Mouse (Mus musculus) embryonic facial prominence, embryonic 14.5 days (tissue): ENCODE measurements around the gene Parp2. TPM values are rescaled to one million over a fixed set of nuclear protein-coding genes. Genes with fewer than 3 reads are reported as not detected.
"Not testable (repeated sequence)": the region's sequence is repeated elsewhere in the genome, so short reads cannot be mapped to it uniquely, and the experiment has no call there.

Experiments used
- ATAC-seq: fragments of 200-750 bp; cut with Nextera tagmentation; 2 replicates; pipeline ENCODE4 v1.8.0; 2017; ENCODE audit warnings: low read depth, moderate number of reproducible peaks, moderate TSS enrichment
- DNase-seq: peaks from one replicate; pipeline ENCODE4 v3.0.0-alpha.2; 2015; ENCODE audit warnings: low spot score
- H3K27ac ChIP-seq: fragments of 300-500 bp; sonication (generic); replicated peaks from 2 replicates; pipeline ENCODE4 v1.5.1; 2014; ENCODE audit warnings: low read depth, mild to moderate bottlenecking, low read length, moderate library complexity
- H3K27me3 ChIP-seq: fragments of 300-500 bp; sonication (generic); replicated peaks from 2 replicates; pipeline ENCODE4 v1.6.1; 2014; ENCODE audit warnings: low read length; ENCODE audit not compliant: control insufficient read depth, insufficient read depth
- H3K36me3 ChIP-seq: fragments of 300-500 bp; sonication (generic); 2 replicates; pipeline ENCODE4 v1.6.1; 2014; ENCODE audit warnings: low read length, mixed read lengths; ENCODE audit not compliant: control insufficient read depth, insufficient read depth
- H3K4me1 ChIP-seq: fragments of 300-500 bp; sonication (generic); 2 replicates; pipeline ENCODE4 v1.6.1; 2014; ENCODE audit warnings: antibody characterized with exemption, low read length; ENCODE audit not compliant: control insufficient read depth, insufficient read depth
- H3K4me2 ChIP-seq: fragments of 300-500 bp; sonication (generic); 2 replicates; pipeline ENCODE4 v1.6.1; 2014; ENCODE audit warnings: low read depth, mild to moderate bottlenecking, low read length, moderate library complexity, mixed read lengths
- H3K4me3 ChIP-seq: fragments of 300-500 bp; sonication (generic); 2 replicates; pipeline ENCODE4 v1.5.1; 2014; ENCODE audit warnings: low read depth, mild to moderate bottlenecking, low read length
- H3K9ac ChIP-seq: fragments of 300-500 bp; sonication (generic); 2 replicates; pipeline ENCODE4 v1.6.1; 2014; ENCODE audit warnings: low read depth, mild to moderate bottlenecking, low read length, moderate library complexity, mixed read lengths
- H3K9me3 ChIP-seq: fragments of 300-500 bp; sonication (generic); 2 replicates; pipeline ENCODE4 v1.6.1; 2016; ENCODE audit warnings: low read length; ENCODE audit not compliant: control insufficient read depth
- WGBS: fragments of 180-500 bp; shearing (Covaris S2); extraction: QIAGEN DNeasy Blood & Tissue Kit; methylation state at CpG from one replicate; pipeline ENCODE4 v1.1.7; 2014; 5-methylcytosine and 5-hydroxymethylcytosine counted together
- polyA plus RNA-seq: library from polyadenylated mRNA; unstranded; fragments of >200 nt; fragmentation: Nextera tagmentation; extraction: Ambion mirVana; gene quantifications from 2 replicates; pipeline ENCODE4 v1.2.1, GENCODE M21; 2014

The Parp2 gene
- polyA plus RNA-seq, 1 experiment from 2014 or later, result 53.3 TPM

- peak overlapping the region; percentile 63 for H3K4me3 ChIP-seq
- H3K4me2 ChIP-seq, result peak overlapping the region; percentile 64
- H3K9me3 ChIP-seq, ATAC-seq, H3K4me1 ChIP-seq, DNase-seq, H3K27me3 ChIP-seq: not testable (repeated sequence)
- WGBS, result 90% methylated on average over 5 of the region's 5 CpGs
- H3K9ac ChIP-seq, result peak overlapping the region; percentile 80; the same call in 1 of the 2 replicates
- H3K27ac ChIP-seq, result 0 out of 2 replicates have a peak overlapping the region, but pooled peaks have one; percentile 94
- peaks cover 15% of the 10 kb centered on the region for H3K36me3 ChIP-seq
These were observed 1.2 kb upstream of the Parp2 start for GRCm38 (mm10) chr14:50806469-50806868.

- Histone ChIP-seq H3K27me3 (no peaks in the 10 kb centered on the region), H3K27ac (no peak overlapping the region), H3K4me2 (no peak overlapping the region), H3K36me3 (peaks cover 74% of the 10 kb centered on the region), H3K4me1 (peaks cover 3% of the 10 kb centered on the region; the same call in 1 of the 2 replicates), H3K9ac (no peak overlapping the region), H3K9me3 (no peaks in the 10 kb centered on the region), H3K4me3 (no peak overlapping the region)
- ATAC-seq (no peak), DNase-seq (no peak)
- WGBS, result 86% methylated on average over 2 of the region's 2 CpGs
These were observed 5.4 kb downstream of the Parp2 start for GRCm38 (mm10) chr14:50813060-50813459.

DNA sequence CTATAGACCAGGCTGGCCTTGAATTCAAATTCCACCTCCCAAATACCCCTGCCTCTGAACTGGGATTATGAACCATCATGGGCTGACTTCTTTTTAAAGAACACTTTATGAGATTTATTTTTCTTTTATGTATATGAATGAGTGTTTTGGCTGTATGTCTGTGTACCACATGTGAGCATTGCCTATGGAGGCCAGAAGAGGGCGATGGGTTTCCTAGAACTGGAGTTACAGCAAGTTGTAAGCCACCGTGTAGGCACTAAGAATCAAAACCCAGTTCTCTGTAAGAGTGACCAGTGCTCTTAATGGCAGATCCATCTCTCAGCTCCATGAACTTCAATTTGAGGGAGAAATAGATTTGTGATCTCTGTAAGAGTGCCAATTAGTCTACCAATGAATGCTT lies 15.6 kb downstream of the Parp2 start:
- Histone ChIP-seq H3K4me2 (no peak overlapping the region), H3K4me3 (no peak overlapping the region), H3K9ac (no peak overlapping the region), H3K27ac (no peak overlapping the region), H3K27me3 (no peaks in the 10 kb centered on the region), H3K36me3 (peaks cover 48% of the 10 kb centered on the region), H3K4me1 (no peaks in the 10 kb centered on the region), H3K9me3 (no peaks in the 10 kb centered on the region)
- WGBS, result 73% methylated on average over 2 of the region's 2 CpGs
- ATAC-seq (no peak), DNase-seq (no peak)

DNA sequence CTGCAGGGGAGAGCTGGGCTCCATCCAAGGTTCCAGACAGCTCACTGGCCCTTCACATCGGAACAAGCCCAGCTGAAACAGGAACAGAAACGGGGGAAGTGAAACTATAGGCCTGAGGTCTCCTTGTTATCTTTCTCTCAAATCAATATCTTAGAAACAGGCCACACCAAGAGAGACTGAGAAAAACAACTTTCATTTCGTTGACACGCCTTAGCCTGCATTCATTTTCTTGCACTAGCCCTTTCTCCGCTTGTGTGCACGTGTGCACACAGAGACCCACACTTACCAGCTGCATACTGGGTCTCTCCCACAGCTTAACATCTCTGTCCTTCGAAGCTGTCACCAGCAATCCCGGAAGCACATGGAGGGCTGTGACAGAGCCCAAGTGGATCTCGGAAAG lies 16.6 kb downstream of the Parp2 start:
- no peak overlapping the region for H3K4me2 ChIP-seq
- no peak overlapping the region for H3K4me3 ChIP-seq
- DNase-seq (no peak), ATAC-seq (no peak)
- H3K9me3 ChIP-seq, result no peaks in the 10 kb centered on the region
- H3K27me3 ChIP-seq, result no peaks in the 10 kb centered on the region
- H3K9ac ChIP-seq, result no peak overlapping the region
- no peaks in the 10 kb centered on the region for H3K4me1 ChIP-seq
- WGBS, result 87% methylated on average over 9 of the region's 9 CpGs
- no peak overlapping the region for H3K27ac ChIP-seq
- peaks cover 48% of the 10 kb centered on the region for H3K36me3 ChIP-seq

DNA sequence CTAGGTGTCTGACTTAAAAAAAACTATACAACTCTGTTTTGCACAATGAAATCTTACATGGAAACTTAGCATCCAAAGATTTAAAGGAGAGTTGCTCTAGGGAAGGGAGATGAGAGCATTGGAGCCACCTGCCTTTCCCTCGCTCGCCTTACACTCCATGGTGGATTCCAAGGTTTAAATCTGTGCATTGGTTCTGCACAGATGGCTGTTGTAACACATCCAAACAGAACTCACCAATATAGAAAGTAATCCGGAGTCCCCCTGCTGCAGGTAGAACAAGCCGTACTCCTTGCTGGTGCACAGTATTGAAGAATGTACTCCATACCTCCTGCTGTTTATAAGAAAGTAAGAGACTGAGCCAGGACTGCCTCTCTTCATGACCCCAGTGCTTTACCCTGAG lies 18.9 kb downstream of the Parp2 start:
- Histone ChIP-seq H3K27ac (no peak overlapping the region), H3K4me2 (no peak overlapping the region), H3K27me3 (no peaks in the 10 kb centered on the region), H3K9me3 (no peaks in the 10 kb centered on the region), H3K4me3 (no peak overlapping the region), H3K9ac (no peak overlapping the region), H3K36me3 (peaks cover 32% of the 10 kb centered on the region), H3K4me1 (no peaks in the 10 kb centered on the region)
- WGBS, result 86% methylated on average over 4 of the region's 4 CpGs
- no peak for ATAC-seq
- DNase-seq, result no peak

GRCm38 (mm10) chr14:50829878-50830277 lies 22.2 kb downstream of the Parp2 start:
- Histone ChIP-seq H3K27ac (no peak overlapping the region), H3K9me3 (no peaks in the 10 kb centered on the region), H3K4me1 (no peaks in the 10 kb centered on the region), H3K4me3 (no peak overlapping the region), H3K27me3 (no peaks in the 10 kb centered on the region), H3K4me2 (no peak overlapping the region), H3K36me3 (0 out of 2 replicates have a peak, but pooled peaks cover 10% of the 10 kb centered on the region), H3K9ac (no peak overlapping the region)
- ATAC-seq (no peak), DNase-seq (no peak)
- WGBS, result 79% methylated on average over 3 of the region's 3 CpGs

DNA sequence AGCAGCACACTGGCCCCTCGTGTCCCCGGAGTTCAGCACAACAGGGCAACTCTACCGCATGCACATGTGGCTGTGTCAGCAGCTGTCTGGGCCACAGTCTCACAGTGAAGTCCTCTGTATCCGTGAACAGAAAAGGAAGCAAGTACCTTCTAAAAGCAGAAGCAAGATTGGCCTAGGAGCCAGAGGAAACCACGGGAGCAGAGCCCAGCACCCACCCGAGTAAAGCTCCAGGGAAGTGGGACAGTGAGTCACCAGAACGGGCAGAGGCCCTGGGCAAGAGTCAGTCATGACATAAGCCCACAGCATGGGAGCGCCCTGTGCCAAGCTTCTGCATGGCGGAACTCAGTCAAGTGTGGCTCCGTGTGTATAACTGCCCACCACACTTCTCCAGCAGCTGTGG lies 26.3 kb downstream of the Parp2 start:
- Histone ChIP-seq H3K4me2 (no peak overlapping the region), H3K4me1 (no peaks in the 10 kb centered on the region), H3K27me3 (no peaks in the 10 kb centered on the region), H3K9me3 (no peaks in the 10 kb centered on the region), H3K9ac (no peak overlapping the region), H3K36me3 (0 out of 2 replicates have a peak, but pooled peaks cover 7% of the 10 kb centered on the region), H3K4me3 (no peak overlapping the region), H3K27ac (no peak overlapping the region; the same call in 1 of the 2 replicates)
- 78% methylated on average over 10 of the region's 10 CpGs for WGBS
- DNase-seq (peak; percentile 6), ATAC-seq (no peak)

DNA sequence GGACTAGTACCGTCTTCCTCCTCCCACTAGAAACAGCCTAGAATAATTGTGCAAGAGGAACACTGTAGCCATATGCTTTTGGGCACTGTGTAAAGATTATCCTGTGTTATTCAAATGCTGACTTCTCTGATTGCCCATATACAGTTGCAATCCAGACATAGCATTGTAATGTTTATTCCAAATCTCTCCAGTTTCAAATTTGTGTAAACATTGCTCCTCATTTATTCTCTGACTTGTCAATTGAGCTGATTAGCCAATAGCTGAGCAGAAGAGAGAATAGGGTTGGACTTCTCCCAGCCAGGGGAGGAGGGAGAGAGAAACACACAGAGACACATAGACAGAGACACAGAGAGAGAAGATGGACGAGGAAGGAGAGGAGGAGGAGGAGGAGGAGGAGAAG lies 26.8 kb downstream of the Parp2 start:
- H3K9ac ChIP-seq, result no peak overlapping the region
- H3K4me3 ChIP-seq, result no peak overlapping the region
- H3K27me3 ChIP-seq, result no peaks in the 10 kb centered on the region
- whole genome bisulfite sequencing, result 45% methylated on average over 2 of the region's 2 CpGs
- peak; percentile 4 for DNase-seq
- H3K4me1 ChIP-seq, result no peaks in the 10 kb centered on the region
- no peaks in the 10 kb centered on the region for H3K9me3 ChIP-seq
- H3K27ac ChIP-seq, result no peak overlapping the region
- 0 out of 2 replicates have a peak, but pooled peaks cover 3% of the 10 kb centered on the region for H3K36me3 ChIP-seq
- ATAC-seq, result no peak
- H3K4me2 ChIP-seq, result no peak overlapping the region

- Histone ChIP-seq H3K27me3 (no peaks in the 10 kb centered on the region), H3K9me3 (no peaks in the 10 kb centered on the region), H3K4me2 (no peak overlapping the region), H3K4me1 (no peaks in the 10 kb centered on the region), H3K9ac (no peak overlapping the region), H3K36me3 (0 out of 2 replicates have a peak, but pooled peaks cover 3% of the 10 kb centered on the region), H3K4me3 (no peak overlapping the region), H3K27ac (no peak overlapping the region)
- 61% methylated on average over 6 of the region's 6 CpGs for WGBS
- DNase-seq (no peak), ATAC-seq (no peak)
These were observed 29.6 kb downstream of the Parp2 start for GRCm38 (mm10) chr14:50837236-50837635.
